Mouse (Mus musculus) right cerebral cortex, adult 2 months (tissue): ENCODE data around the gene Xdh.
"Not testable (repeated sequence)": the region's sequence is repeated elsewhere in the genome, so short reads cannot be mapped to it uniquely, and the experiment has no call there.

Experiments used
- DNase-seq, 2 experiments: peaks; one replicate each; pipeline ENCODE4 v3.0.0; 2021 to 2022; ENCODE audit warnings: low spot score in 2 of 2

Xdh gene

DNA sequence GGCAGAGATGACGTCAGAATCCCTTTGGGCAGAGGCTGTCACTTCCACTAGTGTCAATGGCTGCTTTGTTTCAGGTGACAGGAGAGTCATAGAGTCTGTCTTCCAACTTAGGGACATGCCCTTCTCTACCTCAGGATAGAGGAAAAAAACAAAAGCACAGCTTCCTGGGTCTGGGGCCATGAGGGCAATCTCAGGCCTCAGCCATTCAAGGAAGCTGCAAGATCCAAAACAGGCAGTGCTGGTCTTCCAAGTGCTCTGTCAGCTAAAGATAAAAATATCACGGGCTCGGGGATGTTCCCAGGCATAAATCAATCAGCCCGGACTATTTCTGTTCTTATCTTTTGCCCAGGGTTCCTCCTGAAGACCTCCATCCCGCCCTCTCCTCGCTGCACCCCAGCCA is 68.7 kb downstream of the Xdh start:
- no peak for DNase-seq

DNA sequence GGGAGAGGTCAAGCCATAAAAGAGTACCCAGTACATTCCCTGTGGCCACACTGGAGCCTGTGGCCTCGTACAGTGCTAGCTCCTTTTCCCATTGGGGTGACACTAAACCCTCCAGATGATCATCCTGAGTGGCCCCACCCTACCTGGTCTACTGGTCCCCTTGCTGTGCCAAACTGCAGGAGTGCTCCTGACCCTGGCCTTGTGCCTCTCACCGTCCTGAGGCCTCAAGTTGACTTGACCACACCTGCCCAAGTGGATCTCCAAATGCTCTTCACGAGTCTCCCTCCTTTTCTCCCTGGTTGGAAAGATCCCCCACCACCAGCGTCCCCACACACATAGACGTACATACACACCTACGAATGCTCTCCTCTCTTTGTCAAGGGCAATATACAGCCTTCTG is 69.7 kb downstream of the Xdh start:
- no peak for DNase-seq

- DNase-seq: no peak
Measured at GRCm38 (mm10) chr17:73879262-73879916, 70.6 kb downstream of the Xdh start.

- DNase-seq: no peak
Measured at GRCm38 (mm10) chr17:73875674-73876073, 74.3 kb downstream of the Xdh start.

DNA sequence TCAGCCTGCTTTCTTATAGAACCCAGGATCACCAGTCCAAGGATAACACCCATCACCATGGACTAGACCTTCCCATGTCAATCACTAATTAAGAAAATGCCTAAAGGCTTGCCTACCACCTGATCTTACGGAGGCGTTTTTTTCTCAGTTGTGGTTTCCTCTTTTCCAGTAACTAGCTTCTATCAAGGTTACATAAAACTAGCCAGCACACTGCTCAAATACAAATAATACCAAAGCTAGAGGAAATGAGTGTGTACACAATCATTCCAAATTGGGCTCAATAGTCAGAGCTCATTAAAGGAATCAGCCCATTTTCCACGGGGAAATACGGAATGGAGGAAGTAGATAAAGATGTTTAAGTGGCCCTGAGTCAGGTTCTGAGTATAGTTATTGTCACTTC is 74.7 kb downstream of the Xdh start:
- DNase-seq: no peak

- no peak for DNase-seq
Measured at GRCm38 (mm10) chr17:73870956-73871605, 78.9 kb downstream of the Xdh start.

GRCm38 (mm10) chr17:73869008-73869685 is 80.8 kb downstream of the Xdh start:
- DNase-seq: no peak

- peak; percentile 9 to 13 for DNase-seq
Measured at GRCm38 (mm10) chr17:73853717-73854116, 96.3 kb downstream of the Xdh start.

- peak in 1 of 2 experiments; percentile 14 for DNase-seq
Measured at GRCm38 (mm10) chr17:73853041-73853440, 97.0 kb downstream of the Xdh start.

DNA sequence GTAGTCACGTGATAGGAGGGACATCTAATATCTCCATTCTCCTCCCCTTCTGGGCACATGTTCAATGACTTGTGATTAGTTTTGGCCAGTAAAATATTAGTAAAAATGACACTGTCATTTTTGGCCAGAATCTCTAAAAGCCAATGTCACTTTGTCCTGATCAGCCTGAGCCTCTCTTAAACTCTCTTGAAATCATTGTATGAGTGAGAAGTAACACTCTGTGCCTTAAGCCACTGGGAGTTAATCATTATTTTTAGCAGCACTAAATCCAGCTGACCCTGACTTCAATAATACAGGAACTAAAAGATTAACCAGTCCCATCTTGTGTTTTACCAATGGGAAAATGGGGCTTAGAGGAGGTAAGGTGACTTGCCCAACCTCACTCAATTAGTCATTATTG is 102.6 kb downstream of the Xdh start:
- DNase-seq: no peak

DNA sequence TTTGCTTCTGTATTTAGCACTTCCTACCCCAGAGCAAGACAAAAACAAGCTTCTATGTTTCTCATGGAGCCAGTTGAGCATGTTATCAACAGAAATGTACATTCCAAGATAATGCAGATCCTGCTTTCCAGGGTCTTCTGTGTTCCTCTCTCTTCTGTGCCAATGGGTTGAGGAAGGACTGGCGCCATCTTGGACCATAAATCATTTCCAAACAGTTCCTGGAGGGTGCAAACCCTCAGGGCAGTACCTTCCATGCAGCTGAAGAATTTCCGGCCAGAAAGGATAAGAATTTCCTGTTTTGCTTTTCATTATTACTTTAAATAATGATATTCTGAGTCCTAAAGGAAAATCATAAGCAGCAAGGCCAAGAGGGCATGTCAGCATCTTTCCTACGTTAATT is 104.4 kb downstream of the Xdh start:
- DNase-seq: no peak

DNA sequence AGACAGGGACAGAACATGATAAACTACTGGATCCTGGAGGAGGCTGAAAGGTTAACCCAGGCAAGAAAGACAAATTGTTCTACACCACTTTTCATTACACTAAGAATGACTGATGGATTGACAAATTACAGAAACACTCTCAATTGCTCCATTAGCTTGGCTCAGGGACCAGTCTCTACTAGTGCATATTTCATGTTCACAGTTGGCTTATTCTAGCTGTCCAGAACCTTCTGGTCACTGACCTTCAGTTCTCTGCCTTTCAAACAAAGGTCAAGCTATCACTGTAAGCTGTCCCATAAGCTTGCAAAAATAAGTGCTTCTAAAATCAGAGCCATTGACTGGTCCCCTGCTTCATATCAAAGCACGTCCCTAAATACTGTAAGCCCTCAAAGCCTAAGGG is 107.0 kb downstream of the Xdh start:
- no peak for DNase-seq

GRCm38 (mm10) chr17:73839876-73840275 is 110.1 kb downstream of the Xdh start:
- DNase-seq: not testable (repeated sequence)

DNA sequence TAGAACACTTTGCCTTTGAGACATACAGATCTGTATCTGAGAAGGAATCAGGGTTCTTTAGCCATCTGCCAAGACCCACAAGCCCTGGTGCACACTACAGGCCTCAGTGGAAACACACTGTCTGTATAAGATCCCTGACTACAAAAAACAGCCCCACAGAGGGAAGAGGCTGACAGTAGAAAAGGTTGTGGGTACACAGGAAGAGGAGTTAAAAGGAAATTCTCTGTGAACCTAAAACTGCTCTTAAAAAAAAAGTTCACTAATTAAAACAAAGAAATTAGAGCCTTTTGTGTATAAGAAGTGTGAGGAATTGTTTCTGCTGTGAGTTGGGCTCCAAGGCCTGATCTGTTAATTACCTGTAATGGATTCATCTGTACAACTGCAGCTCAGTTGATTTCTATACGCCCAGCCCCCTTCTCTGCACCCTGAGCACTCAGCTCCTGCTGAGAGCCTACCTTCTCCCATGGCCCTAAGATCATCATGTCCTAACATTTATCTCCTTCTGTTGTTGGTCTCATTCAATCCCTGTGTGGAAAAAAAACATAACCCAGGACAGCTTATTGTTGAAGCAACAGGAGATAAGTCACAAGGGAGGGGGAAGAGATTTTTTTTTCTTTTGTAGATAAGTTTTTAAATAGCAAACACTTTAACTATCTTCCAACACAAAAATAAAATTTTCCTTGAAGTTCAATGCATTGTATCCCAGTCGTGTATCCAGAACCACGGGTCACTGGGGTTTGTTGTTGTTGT is 110.7 kb downstream of the Xdh start:
- DNase-seq: no peak

DNA sequence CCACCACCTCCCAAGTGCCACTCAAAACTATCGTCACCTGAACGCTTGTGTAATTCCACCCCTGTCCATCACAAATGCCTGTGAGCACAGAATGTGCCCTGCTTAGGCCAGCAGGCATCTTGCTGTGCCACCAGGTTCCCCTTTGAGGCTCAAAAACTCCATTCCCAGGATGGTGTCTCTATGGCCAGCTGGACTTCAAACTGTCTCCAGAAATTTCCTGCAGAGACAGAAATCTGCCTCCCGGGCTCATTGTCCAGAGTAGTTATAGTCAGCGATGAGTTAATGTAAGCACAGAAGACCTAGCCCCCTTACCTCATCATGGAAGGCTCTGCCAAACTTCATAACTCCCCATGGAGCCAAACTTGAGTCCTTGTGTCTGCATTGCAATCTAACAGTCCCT is 112.8 kb downstream of the Xdh start:
- no peak for DNase-seq

DNA sequence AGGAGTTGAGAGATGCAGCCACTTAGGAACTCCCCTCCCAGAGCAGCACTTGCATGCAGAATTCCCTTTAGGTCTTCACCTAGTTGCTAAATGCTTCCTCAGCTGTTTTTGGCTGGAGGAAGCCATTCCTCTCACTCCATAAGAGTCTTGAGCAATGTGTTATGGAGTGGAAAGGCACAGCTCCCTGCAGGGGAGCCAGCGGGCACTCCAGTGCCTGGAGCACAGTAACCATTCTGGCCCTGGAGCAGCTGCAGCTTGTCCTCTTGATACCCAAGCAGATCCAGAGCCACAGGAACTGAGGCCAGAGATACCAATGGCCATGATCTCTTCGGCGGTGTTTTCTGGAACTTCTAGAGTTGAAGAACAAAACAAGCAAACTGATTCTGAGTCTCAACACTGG is 113.4 kb downstream of the Xdh start:
- DNase-seq: no peak
